Mouse (Mus musculus) limb, embryonic 14.5 days (tissue): ENCODE measurements around the gene Hist1h2bn. TPM values are rescaled to one million over a fixed set of nuclear protein-coding genes. Genes with fewer than 3 reads are reported as not detected.
"Not testable (repeated sequence)": the region's sequence is repeated elsewhere in the genome, so short reads cannot be mapped to it uniquely, and the experiment has no call there.

Source experiments
- ATAC-seq: fragments of 200-750 bp; cut with Nextera tagmentation; 2 replicates; pipeline ENCODE4 v1.8.0; 2017; ENCODE audit warnings: low read depth, moderate number of reproducible peaks, moderate TSS enrichment; ENCODE audit not compliant: low FRiP score
- DNase-seq: peaks from one replicate; pipeline ENCODE4 v3.0.0-alpha.2; 2015; ENCODE audit warnings: low spot score
- H3K27ac ChIP-seq: fragments of 300-500 bp; sonication (generic); replicated peaks from 2 replicates; pipeline ENCODE4 v1.5.1; 2014; ENCODE audit warnings: low read depth, mild to moderate bottlenecking, low read length, moderate library complexity, mixed read lengths
- H3K27me3 ChIP-seq: fragments of 300-500 bp; sonication (generic); 2 replicates; pipeline ENCODE4 v1.6.1; 2014; ENCODE audit warnings: low read length, mixed read lengths; ENCODE audit not compliant: control insufficient read depth, insufficient read depth
- H3K36me3 ChIP-seq: fragments of 300-500 bp; sonication (generic); 2 replicates; pipeline ENCODE4 v1.6.1; 2014; ENCODE audit warnings: mild to moderate bottlenecking, low read length, moderate library complexity, mixed read lengths; ENCODE audit not compliant: control insufficient read depth, insufficient read depth
- H3K4me1 ChIP-seq: fragments of 300-500 bp; sonication (generic); 2 replicates; pipeline ENCODE4 v1.6.1; 2014; ENCODE audit warnings: antibody characterized with exemption, low read length, mixed read lengths; ENCODE audit not compliant: control insufficient read depth, insufficient read depth
- H3K4me2 ChIP-seq: fragments of 300-500 bp; sonication (generic); replicated peaks from 2 replicates; pipeline ENCODE4 v1.6.1; 2014; ENCODE audit warnings: low read depth, mild to moderate bottlenecking, low read length, moderate library complexity; ENCODE audit not compliant: severe bottlenecking
- H3K4me3 ChIP-seq: fragments of 300-500 bp; sonication (generic); replicated peaks from 2 replicates; pipeline ENCODE4 v1.5.1; 2014; ENCODE audit warnings: low read length
- H3K9ac ChIP-seq: fragments of 300-500 bp; sonication (generic); 2 replicates; pipeline ENCODE4 v1.6.1; 2014; ENCODE audit warnings: mild to moderate bottlenecking, low read depth, low read length, moderate library complexity; ENCODE audit not compliant: severe bottlenecking
- H3K9me3 ChIP-seq: fragments of 300-500 bp; sonication (generic); 2 replicates; pipeline ENCODE4 v1.6.1; 2016; ENCODE audit warnings: low read length; ENCODE audit not compliant: control insufficient read depth
- POLR2A ChIP-seq: fragments of 200-500 bp; IDR thresholded peaks from 2 replicates; pipeline ENCODE4 v1.8.0; 2012; ENCODE audit warnings: inconsistent platforms, mild to moderate bottlenecking, moderate library complexity, borderline replicate concordance; ENCODE audit not compliant: insufficient read depth, insufficient read length; ENCODE audit errors: extremely low read depth
- WGBS: fragments of 180-500 bp; shearing (Covaris S2); extraction: QIAGEN DNeasy Blood & Tissue Kit; methylation state at CpG from one replicate; pipeline ENCODE4 v1.1.7; 2014; 5-methylcytosine and 5-hydroxymethylcytosine counted together
- polyA plus RNA-seq, 2 experiments: library from polyadenylated mRNA; depleted of rRNA in 1 of 2; stranded (reverse) in 1 of 2; unstranded in 1 of 2; fragments of >200 nt; fragmentation: Nextera tagmentation in 1 of 2; extraction: Ambion mirVana in 1 of 2; gene quantifications; 2 replicates each; pipeline versions ENCODE4 v1.2.1 to v1.2.3; 2012 to 2014

Gene Hist1h2bn
- polyA plus RNA-seq, 2 experiments: 3.4 to 18.4 TPM

- TF ChIP-seq POLR2A: no peak
- peak overlapping the region; percentile 92; the same call in 1 of the 2 replicates for H3K27ac ChIP-seq
- no peaks in the 10 kb centered on the region for H3K9me3 ChIP-seq
- H3K4me3 ChIP-seq: no peak overlapping the region
- H3K9ac ChIP-seq: no peak overlapping the region
- ATAC-seq (no peak), DNase-seq (no peak)
- 87% methylated on average over 1 of the region's 1 CpGs for WGBS
- H3K4me1 ChIP-seq: peaks cover 20% of the 10 kb centered on the region
- H3K27me3 ChIP-seq: no peaks in the 10 kb centered on the region
- no peak overlapping the region for H3K4me2 ChIP-seq
- H3K36me3 ChIP-seq: no peaks in the 10 kb centered on the region
These were observed 27.7 kb downstream of the Hist1h2bn start for GRCm38 (mm10) chr13:21781639-21782038.

- Histone ChIP-seq H3K4me1 (peaks cover 20% of the 10 kb centered on the region), H3K27ac (peak overlapping the region; percentile 93), H3K4me3 (peak overlapping the region; percentile 36), H3K9ac (peak overlapping the region; percentile 60), H3K4me2 (peak overlapping the region; percentile 72)
- H3K36me3 ChIP-seq, H3K9me3 ChIP-seq, H3K27me3 ChIP-seq, ATAC-seq: not testable (repeated sequence)
- DNase-seq: peak; percentile 63
- WGBS: under 1% methylated on average over 13 of the region's 35 CpGs
- TF ChIP-seq POLR2A: peak; percentile 73; the same call in 1 of the 2 replicates
These were observed 28.7 kb downstream of the Hist1h2bn start for GRCm38 (mm10) chr13:21782361-21783254.

- peaks cover 21% of the 10 kb centered on the region for H3K4me1 ChIP-seq
- 0 out of 2 replicates have a peak, but pooled peaks have one; percentile 29 for TF ChIP-seq POLR2A
- H3K4me3 ChIP-seq: peak within 1 kb of the TSS; percentile 36
- peak within 1 kb of the TSS; percentile 93 for H3K27ac ChIP-seq
- H3K36me3 ChIP-seq: no peaks in the 10 kb centered on the region
- H3K9me3 ChIP-seq: no peaks in the 10 kb centered on the region
- H3K4me2 ChIP-seq: peak within 1 kb of the TSS; percentile 72
- WGBS: 1% methylated on average over 13 of the region's 20 CpGs
- no peaks in the 10 kb centered on the region for H3K27me3 ChIP-seq
- peak within 1 kb of the TSS; percentile 60 for H3K9ac ChIP-seq
- peak; percentile 76 for ATAC-seq
- peak; percentile 97 for DNase-seq
These were observed 29.3 kb downstream of the Hist1h2bn start, which contains the start of gene Hist1h3i for GRCm38 (mm10) chr13:21783255-21783617. Gene Hist1h3i, minus strand, starts transcription at chr13:21783370.

- Histone ChIP-seq H3K36me3 (no peaks in the 10 kb centered on the region), H3K4me1 (peaks cover 20% of the 10 kb centered on the region), H3K9me3 (no peaks in the 10 kb centered on the region), H3K4me2 (peak overlapping the region; percentile 72), H3K9ac (peak overlapping the region; percentile 52), H3K27me3 (no peaks in the 10 kb centered on the region), H3K27ac (peak overlapping the region; percentile 93), H3K4me3 (peak overlapping the region; percentile 36)
- no peak for ATAC-seq
- peak; percentile 72 for DNase-seq
- no peak for TF ChIP-seq POLR2A
- 2% methylated on average over 9 of the region's 9 CpGs for WGBS
These were observed 29.8 kb downstream of the Hist1h2bn start for GRCm38 (mm10) chr13:21783734-21784161.

- DNase-seq: no peak
- WGBS: 27% methylated on average over 6 of the region's 6 CpGs
- Histone ChIP-seq H3K4me3 (peak overlapping the region; percentile 36; the same call in 1 of the 2 replicates), H3K9me3 (no peaks in the 10 kb centered on the region), H3K9ac (peak overlapping the region; percentile 52), H3K27ac (peak overlapping the region; percentile 93), H3K4me1 (peaks cover 20% of the 10 kb centered on the region), H3K36me3 (no peaks in the 10 kb centered on the region), H3K4me2 (peak overlapping the region; percentile 72), H3K27me3 (no peaks in the 10 kb centered on the region)
- ATAC-seq: no peak
- TF ChIP-seq POLR2A: no peak
These were observed 30.4 kb downstream of the Hist1h2bn start for GRCm38 (mm10) chr13:21784311-21784710.
